Mouse (Mus musculus) cerebellum, adult 2 months (tissue): ENCODE results near the gene Nabp1. TPM values are rescaled to one million over a fixed set of nuclear protein-coding genes. Genes with fewer than 3 reads are reported as not detected.

Experiments used
- DNase-seq, 2 experiments: peaks; one replicate each; pipeline ENCODE4 v3.0.0; 2021
- H3K27ac ChIP-seq: fragments of 200-500 bp; 2 replicates; pipeline ENCODE4 v1.5.1; 2012; ENCODE audit warnings: low read length, control low read depth, inconsistent platforms; ENCODE audit not compliant: insufficient read depth
- H3K27me3 ChIP-seq: fragments of 200-500 bp; 2 replicates; pipeline ENCODE4 v1.6.1; 2012; ENCODE audit warnings: inconsistent platforms, mild to moderate bottlenecking, low read length, moderate library complexity; ENCODE audit not compliant: control insufficient read depth, insufficient read depth
- H3K4me1 ChIP-seq: fragments of 200-500 bp; 2 replicates; pipeline ENCODE4 v1.6.1; 2011; ENCODE audit warnings: low read length; ENCODE audit not compliant: control insufficient read depth, insufficient read depth
- H3K4me3 ChIP-seq: fragments of 200-500 bp; replicated peaks from 2 replicates; pipeline ENCODE3; 2011; ENCODE audit warnings: mild to moderate bottlenecking, low read depth, low read length, control low read depth; ENCODE audit not compliant: insufficient read depth
- CTCF ChIP-seq: fragments of 200-500 bp; IDR thresholded peaks from 2 replicates; pipeline ENCODE4 v1.5.1; 2011; ENCODE audit warnings: low read depth, mild to moderate bottlenecking, control low read depth, low read length, moderate library complexity, borderline replicate concordance; ENCODE audit not compliant: insufficient read depth
- POLR2A ChIP-seq: fragments of 200-500 bp; IDR thresholded peaks from 2 replicates; pipeline ENCODE4 v1.6.1; 2011; ENCODE audit warnings: low read length, control low read depth, borderline replicate concordance; ENCODE audit not compliant: insufficient read depth
- WGBS: fragments of 180-500 bp; shearing (Covaris S2); methylation state at CpG from one replicate; pipeline ENCODE4 v1.1.7; 2018; 5-methylcytosine and 5-hydroxymethylcytosine counted together
- polyA plus RNA-seq: library from polyadenylated mRNA; depleted of rRNA; stranded (reverse); fragments of >200 nt; gene quantifications from 2 replicates; pipeline ENCODE4 v1.2.3, GENCODE M21; 2012

The Nabp1 gene
- polyA plus RNA-seq, 1 experiment: 8.2 TPM

- WGBS: 32% methylated on average over 5 of the region's 5 CpGs
- peaks cover 2% of the 10 kb centered on the region for H3K4me1 ChIP-seq
These were observed 15.2 kb downstream of the Nabp1 start for GRCm38 (mm10) chr1:51463038-51463437.

DNA sequence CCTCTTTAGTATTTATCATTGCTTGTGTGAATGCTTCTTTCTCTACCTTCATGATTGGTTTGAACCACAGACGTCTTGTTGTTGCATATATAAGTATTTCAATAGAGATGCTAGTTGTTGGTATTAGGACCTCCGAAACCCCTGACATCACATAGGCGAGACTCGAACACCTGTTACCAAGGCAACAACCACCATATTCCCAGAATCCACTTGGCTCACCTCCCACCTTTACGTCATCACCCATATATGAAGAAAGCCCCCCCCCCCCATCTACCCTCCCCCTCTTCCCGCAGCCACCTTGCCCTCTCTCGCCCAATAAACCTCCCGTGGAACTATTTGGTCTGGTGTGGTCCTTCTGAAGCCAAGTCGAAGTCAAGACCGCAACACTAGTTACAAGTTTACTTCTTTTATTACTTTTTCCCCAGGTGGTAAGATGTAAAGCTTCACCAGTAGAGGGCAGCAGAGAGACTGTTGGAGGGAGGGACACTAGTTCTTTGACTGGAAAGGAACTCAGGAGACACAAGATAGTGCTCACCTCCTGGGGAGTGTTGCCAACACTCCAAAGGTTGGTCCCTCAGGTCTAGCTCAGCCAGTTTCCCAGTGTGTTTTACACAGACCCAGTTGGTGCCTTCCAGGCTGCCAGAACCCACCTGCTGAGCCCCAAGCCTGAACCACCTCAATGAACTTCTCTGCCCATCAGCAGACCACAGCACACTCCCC is 19.3 kb downstream of the Nabp1 start:
- Histone ChIP-seq H3K4me1 (peaks cover 2% of the 10 kb centered on the region), H3K27me3 (no peaks in the 10 kb centered on the region), H3K4me3 (no peak overlapping the region), H3K27ac (no peak overlapping the region)
- peak; percentile 53; the same call in 1 of the 2 replicates for TF ChIP-seq CTCF
- no peak for TF ChIP-seq POLR2A
- DNase-seq: peak; percentile 19 to 20
- 68% methylated on average over 10 of the region's 10 CpGs for WGBS

More at GRCm38 (mm10) chr1:51463038-51463437, 15.2 kb downstream of the Nabp1 start:
- Histone ChIP-seq H3K4me3 (no peak overlapping the region), H3K27me3 (no peaks in the 10 kb centered on the region), H3K27ac (no peak overlapping the region)
- DNase-seq: peak in 1 of 2 experiments; percentile 19
- TF ChIP-seq CTCF (no peak), POLR2A (no peak)

DNA sequence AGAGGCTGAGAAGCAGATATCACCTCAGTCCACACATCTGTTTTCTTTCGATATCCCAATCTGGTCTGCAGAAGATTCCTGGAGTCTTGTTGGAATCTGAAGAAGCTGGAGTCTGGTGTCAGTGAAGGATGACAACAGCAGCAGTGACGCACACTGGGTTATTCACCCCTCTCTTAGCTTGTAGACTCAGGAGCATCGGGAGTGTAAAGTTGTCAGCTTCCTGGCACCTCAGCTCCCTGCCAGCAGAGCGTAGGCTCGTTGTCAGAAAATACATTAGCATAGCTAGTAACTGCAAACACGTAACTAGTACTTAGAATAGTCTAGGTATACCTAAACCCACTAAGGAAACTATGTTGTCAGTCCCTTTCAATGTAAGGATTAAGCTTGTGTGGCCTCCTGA is 20.1 kb downstream of the Nabp1 start:
- TF ChIP-seq POLR2A: no peak
- no peak for TF ChIP-seq CTCF
- H3K4me3 ChIP-seq: no peak overlapping the region
- H3K27ac ChIP-seq: no peak overlapping the region
- DNase-seq: no peak
- H3K27me3 ChIP-seq: no peaks in the 10 kb centered on the region
- WGBS: 75% methylated on average over 6 of the region's 6 CpGs
- peaks cover 2% of the 10 kb centered on the region for H3K4me1 ChIP-seq

DNA sequence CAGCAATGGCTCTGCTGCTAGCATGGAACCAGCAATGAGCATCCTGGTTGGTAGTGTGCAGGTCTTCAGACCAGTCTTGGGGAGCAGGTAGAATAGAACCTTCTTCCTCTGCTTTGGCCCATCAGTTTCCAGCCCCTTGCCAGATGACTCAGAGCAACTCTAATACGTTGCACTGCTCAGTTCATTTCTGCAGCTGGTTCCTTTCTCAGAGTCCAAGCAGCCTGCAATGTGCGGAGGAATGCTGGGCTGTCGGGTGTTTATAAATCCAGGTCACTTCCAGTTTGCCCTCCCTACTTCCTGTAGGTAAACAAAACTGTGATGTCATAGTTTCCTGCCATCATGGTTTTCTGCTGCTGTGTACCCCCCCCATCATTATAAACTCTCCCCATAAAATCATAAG is 21.0 kb downstream of the Nabp1 start:
- H3K27me3 ChIP-seq: no peaks in the 10 kb centered on the region
- no peak overlapping the region for H3K4me3 ChIP-seq
- TF ChIP-seq CTCF: no peak
- no peak for TF ChIP-seq POLR2A
- H3K4me1 ChIP-seq: no peaks in the 10 kb centered on the region
- no peak overlapping the region for H3K27ac ChIP-seq
- no peak for DNase-seq
- 91% methylated on average over 3 of the region's 3 CpGs for WGBS

DNA sequence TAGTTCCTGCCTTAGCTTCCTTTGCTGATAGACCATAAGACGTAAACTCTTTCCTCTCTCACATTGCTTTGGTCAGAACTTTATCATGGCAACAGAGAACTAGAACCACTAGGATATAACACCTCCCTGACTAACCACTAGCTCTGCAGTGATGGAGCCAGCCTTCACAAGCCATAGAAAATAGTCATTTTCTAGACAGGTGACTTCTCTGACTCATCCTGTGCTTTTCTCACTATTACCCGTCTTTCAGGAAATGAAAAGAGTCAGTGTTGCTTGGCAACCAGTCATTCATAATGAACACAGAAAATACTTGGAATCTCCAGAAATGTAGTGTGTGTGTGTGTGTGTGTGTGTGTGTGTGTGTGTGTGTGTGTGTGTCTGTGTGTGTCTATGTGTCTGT is 29.4 kb downstream of the Nabp1 start:
- no peak for TF ChIP-seq CTCF
- no peak for TF ChIP-seq POLR2A
- Histone ChIP-seq H3K27me3 (no peaks in the 10 kb centered on the region), H3K4me3 (no peak overlapping the region), H3K27ac (no peak overlapping the region), H3K4me1 (no peaks in the 10 kb centered on the region; the same call in none of the 2 replicates)
- DNase-seq: no peak
- WGBS: 62% methylated on average over 2 of the region's 2 CpGs

GRCm38 (mm10) chr1:51445854-51446460 is 32.3 kb downstream of the Nabp1 start:
- TF ChIP-seq POLR2A (no peak), CTCF (no peak)
- DNase-seq: peak; percentile 74 to 77
- 6% methylated on average over 9 of the region's 9 CpGs for WGBS

GRCm38 (mm10) chr1:51445161-51445853 is 32.9 kb downstream of the Nabp1 start:
- DNase-seq: no peak
- H3K4me1 ChIP-seq: no peaks in the 10 kb centered on the region; the same call in none of the 2 replicates
- 86% methylated on average over 5 of the region's 5 CpGs for WGBS
- H3K27ac ChIP-seq: no peak overlapping the region
- TF ChIP-seq POLR2A: no peak
- TF ChIP-seq CTCF: no peak
- H3K27me3 ChIP-seq: no peaks in the 10 kb centered on the region
- H3K4me3 ChIP-seq: no peak overlapping the region

More at GRCm38 (mm10) chr1:51445854-51446460, 32.3 kb downstream of the Nabp1 start:
- Histone ChIP-seq H3K27me3 (no peaks in the 10 kb centered on the region), H3K27ac (no peak overlapping the region), H3K4me3 (no peak overlapping the region), H3K4me1 (no peaks in the 10 kb centered on the region; the same call in none of the 2 replicates)

DNA sequence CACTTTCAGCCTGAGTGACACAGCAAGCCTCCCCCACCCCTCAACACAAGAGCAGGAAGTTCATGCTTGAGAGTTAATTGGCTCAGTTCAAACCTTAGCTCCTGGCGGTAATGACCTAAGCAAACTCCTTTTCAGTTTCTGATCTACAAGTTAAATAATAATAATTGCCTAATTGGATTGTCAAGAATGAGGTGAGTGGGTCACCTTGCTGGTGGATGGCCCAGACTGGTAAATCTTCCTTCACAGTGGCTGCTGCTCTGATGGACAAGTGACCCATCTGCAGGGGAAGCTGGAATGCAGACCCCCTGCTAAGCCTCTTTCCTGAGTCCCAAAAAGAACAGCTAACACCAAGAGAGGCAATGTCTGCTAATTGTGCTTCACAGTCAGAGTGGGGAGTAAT is 48.5 kb downstream of the Nabp1 start:
- TF ChIP-seq POLR2A: no peak
- no peak for TF ChIP-seq CTCF
- WGBS: 37% methylated on average over 1 of the region's 1 CpGs
- Histone ChIP-seq H3K27ac (no peak overlapping the region), H3K4me1 (no peaks in the 10 kb centered on the region), H3K27me3 (no peaks in the 10 kb centered on the region), H3K4me3 (no peak overlapping the region)
- DNase-seq: no peak
